Mouse (Mus musculus) frontal cortex, adult (tissue): ENCODE measurements around the gene Pip5k1c.

Experiments used
- ATAC-seq: cut with Nextera tagmentation; 2 replicates; pipeline ENCODE4 v1.9.2; 2017; ENCODE audit warnings: mild to moderate bottlenecking, moderate library complexity, mixed read lengths; ENCODE audit not compliant: low TSS enrichment

Gene Pip5k1c

GRCm38 (mm10) chr10:81366477-81367206 is 73.9 kb downstream of the Pip5k1c start:
- ATAC-seq: no peak

GRCm38 (mm10) chr10:81367207-81367495 is 74.4 kb downstream of the Pip5k1c start:
- no peak for ATAC-seq
